Mouse (Mus musculus): ENCODE measurements around the gene Slc52a3.
A peak's percentile ranks its signal among the peaks of the same experiment; 100 is the strongest.
"Not testable (repeated sequence)": the region's sequence is repeated elsewhere in the genome, so short reads cannot be mapped to it uniquely, and the experiment has no call there.

Gene Slc52a3

GRCm38 (mm10) chr2:151973595-151974562 lies 22.4 kb upstream of the Slc52a3 start:
- DNase-seq: peak; percentile 70 to 82

DNA sequence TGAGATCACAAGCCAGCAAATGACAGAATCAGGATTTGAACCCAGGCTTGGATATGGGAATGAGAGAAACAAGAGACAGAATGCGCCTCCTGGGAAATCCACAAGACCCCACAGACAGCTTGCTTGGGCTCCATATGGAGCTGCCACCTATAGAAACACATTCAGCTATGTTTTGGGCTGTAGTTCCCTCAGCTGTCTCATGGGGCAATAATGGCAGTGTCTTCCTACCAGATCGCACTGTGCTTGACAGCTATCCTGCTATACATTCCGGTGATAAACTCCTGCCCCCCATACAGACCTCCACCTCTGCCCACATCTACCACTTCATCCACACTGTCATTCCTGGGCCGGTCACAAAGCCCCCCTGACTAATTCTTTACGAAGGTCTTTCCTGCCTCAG lies 21.0 kb upstream of the Slc52a3 start:
- DNase-seq: no peak

DNA sequence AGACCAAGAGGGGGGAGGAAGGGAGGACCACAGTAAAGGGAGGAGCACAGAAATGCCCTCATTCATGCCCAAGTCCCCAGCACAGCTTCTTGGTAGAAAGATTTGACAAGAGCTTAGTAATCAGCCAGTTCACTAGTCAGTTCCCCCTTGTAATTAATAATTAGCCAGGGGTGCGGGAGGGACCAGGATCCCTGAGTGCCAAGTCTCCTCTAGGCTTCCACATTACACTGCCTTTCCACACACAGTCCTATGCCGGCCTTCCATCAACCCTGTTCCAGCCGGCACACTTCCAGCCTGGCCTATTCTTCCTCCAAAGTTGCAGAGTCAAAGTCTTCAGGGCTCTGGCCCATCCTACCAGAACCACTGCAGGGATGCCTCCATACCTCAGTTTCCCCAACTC lies 20.2 kb upstream of the Slc52a3 start:
- DNase-seq: peak in 1 of 2 experiments; percentile 57

- DNase-seq: no peak
Observed at GRCm38 (mm10) chr2:151977689-151978440, 18.4 kb upstream of the Slc52a3 start.

DNA sequence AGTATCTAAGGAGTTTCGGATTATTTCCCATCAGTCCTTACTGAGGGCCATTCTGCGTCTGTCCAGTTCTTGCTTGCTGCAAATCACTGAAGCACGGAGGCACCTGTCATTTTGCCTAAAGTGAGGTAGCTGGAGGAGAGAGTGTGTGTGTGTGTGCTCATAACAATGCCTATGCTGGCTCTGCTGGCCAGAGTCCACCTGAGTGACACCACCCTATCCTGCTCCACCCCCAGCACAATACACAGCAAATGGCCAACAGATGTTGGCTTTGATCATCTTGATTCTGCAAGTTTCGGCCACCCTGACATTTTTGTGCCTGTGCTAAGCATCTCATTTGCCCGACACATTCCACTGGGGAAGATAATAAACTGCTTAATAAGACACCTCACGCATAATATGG lies 17.8 kb upstream of the Slc52a3 start:
- DNase-seq: no peak

DNA sequence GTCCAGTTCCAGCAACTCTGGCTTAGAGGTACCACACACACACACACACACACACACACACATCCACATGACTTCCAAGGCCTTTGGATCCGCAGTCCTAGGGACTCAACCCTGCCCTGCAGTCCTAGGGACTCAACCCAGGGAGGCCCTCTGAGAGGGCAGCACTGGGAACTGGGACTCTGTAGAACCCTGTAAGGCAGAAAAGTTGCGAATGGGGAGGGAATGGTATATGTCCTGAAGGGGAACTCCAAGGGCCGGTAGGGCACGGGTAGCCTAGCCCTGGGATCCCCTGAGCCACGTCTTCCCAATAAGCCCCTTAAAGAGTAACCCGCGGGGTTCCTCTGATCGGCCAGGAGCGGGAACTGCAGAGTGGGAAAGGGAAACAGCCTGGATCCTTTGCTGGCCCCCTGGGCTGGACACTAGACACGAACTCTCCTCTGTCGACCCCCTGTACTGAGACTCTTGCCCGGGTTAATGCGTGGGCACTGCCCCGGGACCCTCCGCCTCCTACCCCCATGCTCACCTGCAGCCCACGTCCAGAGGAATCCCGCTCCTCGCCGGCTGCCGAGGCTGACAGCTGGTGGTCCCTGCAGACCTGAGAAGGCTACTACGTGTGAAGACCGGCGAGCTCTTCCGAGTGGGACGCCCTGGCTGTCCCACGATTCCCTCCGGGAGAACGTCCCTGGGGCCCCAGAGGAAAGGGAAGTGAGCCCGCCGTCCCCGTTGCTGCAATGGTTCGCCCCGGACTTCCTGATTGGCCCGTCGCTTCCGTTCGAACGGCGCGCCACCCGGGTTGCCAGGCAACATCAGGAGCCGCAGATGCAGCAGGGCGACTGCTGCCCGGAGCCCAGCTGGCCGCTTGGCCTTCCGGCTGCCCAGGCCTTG lies 16.6 kb upstream of the Slc52a3 start, which contains the start of gene Fam110a:
TSS of gene Fam110a (minus strand) at position 750 of the 885 bp plus-strand sequence.
- DNase-seq: peak; percentile 94 to 96

DNA sequence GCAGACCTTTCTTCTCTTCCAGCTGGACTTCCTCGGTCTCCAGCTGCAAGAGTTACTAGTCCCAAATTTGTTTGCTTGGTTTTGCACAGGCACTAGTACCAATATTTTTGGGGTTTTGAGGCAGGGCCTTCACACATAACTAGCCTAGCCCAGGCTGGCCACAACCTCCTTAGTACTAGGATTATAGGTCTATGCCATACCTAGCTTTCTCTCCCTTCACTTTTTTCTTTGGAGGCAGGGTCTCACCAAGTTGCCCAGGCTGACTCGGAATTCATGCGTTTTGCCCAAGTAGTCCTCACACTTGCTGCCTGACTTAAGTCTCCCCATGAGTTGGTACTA lies 16.0 kb upstream of the Slc52a3 start:
- DNase-seq: no peak

- no peak for DNase-seq
Observed at GRCm38 (mm10) chr2:151981268-151981667, 15.0 kb upstream of the Slc52a3 start.

GRCm38 (mm10) chr2:151982476-151982875 lies 13.8 kb upstream of the Slc52a3 start:
- DNase-seq: no peak

DNA sequence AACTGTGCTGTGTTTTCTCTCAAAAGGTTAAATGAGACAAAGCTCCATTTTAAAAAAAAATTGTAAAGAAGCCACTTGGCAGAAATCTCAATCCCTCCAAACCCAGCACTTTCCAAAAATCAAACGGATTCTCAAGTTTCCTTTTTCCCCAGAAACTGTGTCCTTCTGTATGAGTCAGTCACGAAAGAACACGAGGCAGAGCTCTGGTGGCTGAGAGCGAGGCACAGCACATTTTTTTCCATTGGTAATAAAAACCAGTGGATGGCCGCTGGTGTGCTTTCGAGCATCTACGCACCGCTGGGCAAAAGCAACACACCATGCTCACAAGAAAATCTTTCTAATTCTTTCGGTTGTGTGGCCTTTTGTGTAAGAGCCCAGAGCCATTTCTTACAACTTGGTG lies 12.3 kb upstream of the Slc52a3 start:
- DNase-seq: no peak

- DNase-seq: peak; percentile 58 to 75
Observed at GRCm38 (mm10) chr2:151985426-151986172, 10.7 kb upstream of the Slc52a3 start.

- DNase-seq: no peak
Observed at GRCm38 (mm10) chr2:151986958-151987357, 9.4 kb upstream of the Slc52a3 start.

DNA sequence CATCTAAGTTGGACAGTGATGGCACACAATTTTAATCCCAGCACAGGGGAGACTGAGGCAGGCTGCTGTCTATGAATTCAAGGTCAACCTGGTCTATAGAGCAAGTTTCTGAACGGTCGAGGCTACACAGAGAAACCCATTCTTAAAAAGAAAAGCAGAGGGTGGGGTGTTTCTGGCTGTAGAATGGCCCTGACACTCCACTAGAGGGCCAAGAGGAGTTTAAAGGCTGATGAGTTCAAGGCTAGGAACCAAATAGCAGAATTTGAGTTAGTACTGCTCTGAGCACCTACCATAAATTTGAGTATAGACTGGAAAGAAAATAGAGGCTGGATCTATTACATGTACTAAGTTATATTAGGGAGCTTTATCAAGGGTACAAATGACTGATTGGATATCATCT lies 7.3 kb upstream of the Slc52a3 start:
- DNase-seq: no peak

- no peak for DNase-seq
Observed at GRCm38 (mm10) chr2:151990985-151991394, 5.3 kb upstream of the Slc52a3 start.

DNA sequence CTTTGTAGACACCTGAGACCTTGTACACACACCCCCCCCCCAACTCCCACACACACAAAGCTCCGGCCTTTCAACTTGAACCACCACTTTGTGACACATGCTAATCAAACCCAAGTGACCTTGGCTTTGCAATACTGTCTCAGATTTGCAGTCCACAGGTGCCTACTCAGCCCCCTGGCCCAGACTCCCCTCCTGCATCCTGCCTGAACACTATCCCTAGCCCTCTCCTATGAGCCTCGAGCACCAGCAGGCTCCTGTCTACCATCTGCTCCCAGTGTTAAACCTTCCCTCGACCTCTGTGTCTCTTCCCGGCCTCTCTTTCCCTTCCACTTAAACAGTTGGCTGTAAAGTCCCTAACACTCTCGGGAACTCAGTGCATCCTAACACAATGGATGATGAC lies 4.9 kb upstream of the Slc52a3 start:
- DNase-seq: no peak

DNA sequence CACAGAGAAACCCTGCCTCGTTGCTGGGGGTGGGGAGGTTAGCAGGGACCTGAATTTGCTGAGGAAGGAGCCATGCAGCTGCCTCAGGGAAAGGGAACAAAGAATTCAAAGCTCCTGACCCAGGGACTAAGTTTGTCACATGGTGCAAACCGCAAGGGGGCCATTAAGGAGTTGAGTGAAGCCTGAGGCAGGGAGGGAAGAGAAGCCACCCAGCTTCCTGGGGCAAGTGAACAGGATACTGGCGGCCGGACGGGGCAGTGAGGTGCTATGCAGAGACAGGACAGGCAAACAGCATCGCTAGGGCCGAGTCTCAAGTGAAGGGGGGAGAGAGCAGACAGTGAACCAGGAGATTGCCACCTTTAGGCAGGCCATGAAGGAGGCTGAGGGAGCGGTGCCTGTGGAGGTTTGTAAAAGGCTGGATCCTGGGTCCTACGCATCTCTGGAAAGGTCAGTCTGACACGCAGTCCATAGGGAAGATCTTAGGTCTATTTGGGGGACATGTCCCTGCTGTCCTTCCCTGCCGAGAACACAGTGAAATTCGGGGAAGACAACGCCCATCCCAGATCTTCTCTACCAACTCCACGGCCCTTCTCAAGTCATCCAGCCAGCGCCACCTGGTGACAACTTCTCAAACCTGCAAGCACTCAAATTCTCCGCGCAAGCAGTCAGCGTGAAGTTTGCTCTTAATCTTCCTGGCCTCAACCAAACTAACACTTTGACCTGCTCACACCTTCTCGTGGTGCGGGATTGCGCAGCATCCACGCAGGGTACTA lies 1.8 kb upstream of the Slc52a3 start:
- peak; percentile 89 to 90 for DNase-seq

DNA sequence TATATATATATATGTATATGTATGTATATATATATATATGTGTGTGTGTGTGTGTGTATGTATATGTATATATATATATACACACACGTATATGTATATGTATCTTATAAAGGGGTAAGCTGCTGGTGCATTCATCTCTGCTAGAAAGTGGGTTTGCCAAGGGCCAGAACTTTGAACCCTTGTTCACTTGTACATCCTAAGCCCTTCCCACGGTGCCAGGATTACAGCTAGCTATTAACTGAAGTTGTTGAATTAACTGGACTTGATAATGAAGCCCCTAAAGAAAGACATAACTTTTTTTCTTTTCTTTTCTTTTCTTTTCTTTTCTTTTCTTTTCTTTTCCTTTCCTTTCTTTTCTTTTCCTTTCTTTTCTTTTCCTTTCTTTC lies 872 bp downstream of the Slc52a3 start:
- DNase-seq: not testable (repeated sequence)

- DNase-seq: no peak
Observed at GRCm38 (mm10) chr2:151997776-151998504, 1.6 kb downstream of the Slc52a3 start.

DNA sequence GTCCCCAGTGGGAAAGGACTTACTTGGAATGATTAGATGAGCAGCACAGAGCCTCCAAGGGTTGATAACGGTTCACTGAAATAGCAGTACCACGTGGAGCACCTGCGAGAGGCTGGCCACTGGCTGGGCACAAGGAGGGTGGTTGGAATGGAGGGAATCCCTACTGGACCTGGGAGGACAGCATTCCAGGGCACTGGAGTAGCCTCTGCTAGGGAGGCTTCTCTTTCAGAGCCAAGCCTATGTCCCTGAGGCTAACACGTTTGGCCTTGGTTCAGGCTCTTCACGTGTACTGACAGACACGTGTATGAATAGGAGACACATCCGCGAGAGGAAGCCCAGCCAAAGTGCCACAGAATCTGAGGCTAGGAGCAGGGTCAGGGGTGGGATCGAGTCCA lies 2.2 kb downstream of the Slc52a3 start:
- DNase-seq: no peak

DNA sequence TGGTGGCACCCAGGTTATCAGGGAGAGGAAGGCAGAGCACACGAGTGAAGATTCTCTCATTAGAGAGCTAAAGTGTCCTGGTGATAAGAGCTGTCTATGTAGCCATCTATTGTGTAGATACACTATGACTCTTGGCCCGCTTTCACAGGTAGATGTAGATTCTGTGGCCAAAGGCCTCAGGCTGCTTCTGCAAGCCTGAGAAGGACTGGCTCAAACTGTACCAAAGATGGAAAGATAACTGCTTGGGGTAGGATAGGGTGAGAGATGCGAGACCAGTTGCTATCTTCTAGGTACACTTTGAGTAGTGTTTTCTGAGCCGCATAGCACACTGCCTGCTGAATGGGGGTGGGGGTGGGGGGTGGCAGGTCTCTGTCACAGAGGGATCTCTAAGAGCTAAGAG lies 2.6 kb downstream of the Slc52a3 start:
- DNase-seq: no peak

Data from kidney, postnatal 4 days (tissue).